Mouse (Mus musculus) frontal cortex, postnatal 14 days (tissue): ENCODE measurements around the gene Mrps27.

ENCODE experiments used
- DNase-seq, 2 experiments: peaks; one replicate each; pipeline ENCODE4 v3.0.0; 2022; ENCODE audit warnings: low spot score in 2 of 2

Mrps27 gene

DNA sequence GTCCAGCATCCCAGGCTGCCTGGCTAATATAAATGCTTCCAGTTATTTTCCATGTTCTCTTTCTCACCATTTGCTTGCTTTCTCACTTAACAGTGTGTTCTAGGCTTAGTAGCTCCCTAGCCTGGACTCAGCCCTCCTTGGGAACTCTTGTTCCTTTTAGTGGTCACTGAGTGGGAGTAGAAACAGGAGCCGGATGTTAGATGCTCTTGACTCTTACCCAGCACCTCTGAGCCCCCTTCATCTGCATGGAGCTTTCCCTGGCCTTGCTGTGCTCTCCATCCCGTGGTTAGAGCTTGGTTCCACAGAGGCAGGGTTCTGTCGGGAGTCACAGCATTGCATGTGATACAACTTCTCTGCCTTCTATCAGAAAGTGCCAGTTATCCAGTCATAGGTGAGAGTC lies 7.0 kb downstream of the Mrps27 start:
- no peak for DNase-seq

- peak; percentile 93 to 95 for DNase-seq
Measured at GRCm38 (mm10) chr13:99352758-99353489, 8.3 kb downstream of the Mrps27 start.

- DNase-seq: no peak
Measured at GRCm38 (mm10) chr13:99353490-99353851, 8.9 kb downstream of the Mrps27 start.

DNA sequence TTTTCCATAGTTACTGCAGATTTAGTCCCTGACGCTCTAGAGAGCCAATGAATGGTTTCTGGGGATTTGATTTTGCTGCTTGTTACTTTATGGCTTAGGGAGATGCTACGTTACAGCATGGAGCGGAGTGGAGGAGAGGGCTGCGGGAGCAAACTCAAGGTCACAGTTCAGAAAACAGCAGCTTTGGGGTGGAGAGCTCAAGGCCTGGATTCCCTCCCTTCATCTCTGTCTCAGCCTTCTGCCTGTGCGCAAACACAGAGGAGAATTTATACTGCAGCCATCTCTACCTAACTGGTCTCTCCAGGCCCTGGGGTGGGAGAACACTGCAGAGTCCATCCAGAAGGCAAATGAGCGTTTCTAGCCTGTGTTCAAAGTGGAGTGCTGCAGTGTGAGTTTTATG lies 10.5 kb downstream of the Mrps27 start:
- DNase-seq: no peak

GRCm38 (mm10) chr13:99355861-99356260 lies 11.3 kb downstream of the Mrps27 start:
- DNase-seq: no peak

DNA sequence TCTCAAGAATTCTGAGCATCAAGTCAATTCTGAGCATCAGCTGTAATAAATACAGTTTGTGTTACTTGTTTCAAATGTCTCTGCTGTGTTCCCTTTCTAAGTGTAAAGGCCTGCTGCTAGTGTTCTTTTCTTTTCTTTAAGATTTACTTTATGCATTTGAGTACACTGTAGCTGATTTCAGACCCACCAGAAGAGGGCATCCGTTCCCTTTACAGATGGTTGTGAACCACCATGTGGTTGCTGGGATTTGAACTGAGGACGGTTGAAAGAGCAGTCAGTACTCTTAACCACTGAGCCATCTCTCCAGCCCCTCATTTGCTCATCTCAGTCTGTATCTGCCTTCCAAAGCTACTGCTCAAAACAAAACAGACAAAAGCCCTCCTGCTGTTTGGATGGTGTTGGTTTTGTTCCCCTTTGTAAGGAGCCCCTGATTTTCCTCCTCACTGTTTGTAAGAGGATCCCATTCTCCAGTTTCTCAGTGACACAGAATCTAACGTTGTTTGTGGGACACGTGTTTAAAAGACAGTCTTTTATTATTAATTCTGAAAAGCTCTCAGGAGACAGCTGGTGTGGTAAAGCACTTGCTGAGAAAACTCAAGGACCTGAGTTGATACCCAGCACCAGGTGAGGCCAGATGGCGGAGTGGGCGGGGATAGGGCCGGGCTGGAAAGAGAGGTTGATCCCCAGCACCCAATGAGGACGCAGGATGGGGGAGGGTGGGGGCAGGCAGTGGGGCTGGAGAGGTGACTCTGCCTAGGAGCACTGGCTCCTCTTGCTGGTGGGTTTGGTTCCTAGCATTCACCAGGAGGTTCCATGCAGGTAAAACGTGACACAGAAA lies 12.1 kb downstream of the Mrps27 start:
- no peak for DNase-seq

DNA sequence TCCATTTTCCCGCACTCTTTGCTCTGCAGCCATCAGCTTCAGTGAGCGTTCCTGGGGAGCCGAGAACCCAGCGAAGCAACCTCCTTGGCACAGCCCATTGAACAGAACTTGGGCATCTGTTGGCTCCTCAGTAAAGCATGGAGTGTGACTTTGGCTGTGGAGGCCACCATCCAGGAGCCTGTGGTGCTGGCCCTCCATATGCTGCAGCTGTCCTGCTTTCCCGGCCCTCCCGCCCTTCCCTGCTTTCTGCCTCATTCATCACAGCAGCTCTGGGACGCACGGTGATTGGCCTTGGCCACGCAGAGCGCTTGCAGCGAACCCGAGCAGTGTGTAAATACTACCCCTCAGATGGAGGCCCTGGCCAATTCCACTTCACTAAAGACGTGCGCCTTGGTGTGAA lies 14.3 kb downstream of the Mrps27 start:
- DNase-seq: no peak

DNA sequence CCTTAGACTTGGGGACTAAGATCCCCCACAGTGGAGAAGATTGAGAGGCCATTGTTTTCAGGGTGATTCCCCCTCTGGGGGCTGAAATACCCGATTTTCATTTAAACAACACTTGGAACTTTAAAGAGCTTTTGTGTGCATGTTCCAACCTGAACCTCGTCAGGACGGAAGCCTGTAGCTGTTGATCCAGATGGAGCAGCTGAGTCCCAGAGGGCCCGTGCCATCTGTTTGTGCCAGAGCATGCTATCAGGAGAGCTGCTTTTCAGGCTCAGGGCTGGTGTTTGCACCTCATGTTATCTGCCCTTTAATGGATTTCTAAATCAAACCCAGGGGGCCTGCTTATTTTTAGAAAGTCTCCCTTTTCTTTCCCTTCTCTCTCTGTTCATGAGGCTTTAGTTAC lies 19.3 kb downstream of the Mrps27 start:
- DNase-seq: no peak

GRCm38 (mm10) chr13:99366422-99367175 lies 22.0 kb downstream of the Mrps27 start:
- DNase-seq: peak; percentile 55 to 61

- DNase-seq: no peak
Measured at GRCm38 (mm10) chr13:99367554-99368174, 23.1 kb downstream of the Mrps27 start.

- no peak for DNase-seq
Measured at GRCm38 (mm10) chr13:99369103-99369502, 24.5 kb downstream of the Mrps27 start.

GRCm38 (mm10) chr13:99371285-99371684 lies 26.7 kb downstream of the Mrps27 start:
- no peak for DNase-seq

DNA sequence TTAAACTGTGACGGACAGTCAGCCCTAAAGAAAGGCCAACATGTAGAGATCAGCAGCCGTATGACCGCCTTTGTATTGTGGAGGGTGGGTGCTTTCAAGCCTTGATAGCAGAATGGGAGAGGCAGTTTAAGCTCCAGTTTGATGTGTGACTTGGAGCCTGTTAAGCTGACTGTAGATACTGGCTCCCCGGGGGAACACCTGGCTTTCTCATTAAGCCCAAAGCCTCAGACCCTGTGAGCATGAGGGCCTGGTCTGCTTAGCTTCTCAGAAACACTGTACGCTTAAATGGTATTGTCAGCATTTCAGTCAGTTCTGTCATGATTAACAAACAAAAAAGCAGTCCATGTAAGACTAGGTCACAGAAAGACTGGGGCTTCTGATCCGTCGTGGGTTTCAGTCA lies 29.1 kb downstream of the Mrps27 start:
- no peak for DNase-seq

DNA sequence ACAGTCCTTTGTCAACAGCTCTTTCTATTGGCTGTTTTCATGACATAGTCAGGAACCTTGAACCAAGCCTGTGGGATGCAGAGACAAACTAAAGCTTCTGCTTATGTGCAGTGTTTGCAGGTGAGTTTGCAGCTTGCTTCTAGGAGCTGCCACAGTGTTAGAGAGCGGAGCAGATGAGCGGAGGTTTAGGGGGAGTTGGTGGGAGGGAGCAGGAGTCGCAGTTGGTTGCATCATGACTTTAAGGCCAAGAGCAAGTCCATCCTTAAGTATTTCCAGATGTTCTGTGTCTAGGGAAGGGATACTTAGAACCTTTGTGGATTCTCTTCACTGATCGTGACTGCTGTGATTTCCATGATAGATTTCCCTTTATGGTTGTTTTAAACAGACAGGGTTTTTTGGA lies 29.6 kb downstream of the Mrps27 start:
- no peak for DNase-seq

GRCm38 (mm10) chr13:99375550-99375949 lies 31.0 kb downstream of the Mrps27 start:
- peak; percentile 44 to 72 for DNase-seq

DNA sequence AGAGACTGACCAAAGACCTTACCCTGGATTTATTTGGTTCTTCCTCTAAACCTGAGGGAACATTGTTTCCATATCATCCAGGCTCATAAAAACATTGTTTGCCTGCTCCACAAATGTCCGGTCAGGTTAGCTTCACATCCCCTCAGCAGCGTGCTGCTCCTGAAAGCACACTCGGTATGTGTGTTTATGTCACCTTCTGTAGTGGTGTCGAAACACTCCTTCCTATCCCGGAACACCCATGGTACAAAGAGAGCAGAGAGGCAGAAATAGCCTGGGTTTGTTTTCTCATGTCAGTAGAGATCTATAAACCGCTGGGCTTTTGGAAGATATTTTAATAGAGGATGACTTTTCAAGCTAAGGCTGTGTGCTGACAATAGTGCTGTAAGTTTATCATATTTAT lies 32.5 kb downstream of the Mrps27 start:
- no peak for DNase-seq

GRCm38 (mm10) chr13:99378223-99378622 lies 33.6 kb downstream of the Mrps27 start:
- no peak for DNase-seq

DNA sequence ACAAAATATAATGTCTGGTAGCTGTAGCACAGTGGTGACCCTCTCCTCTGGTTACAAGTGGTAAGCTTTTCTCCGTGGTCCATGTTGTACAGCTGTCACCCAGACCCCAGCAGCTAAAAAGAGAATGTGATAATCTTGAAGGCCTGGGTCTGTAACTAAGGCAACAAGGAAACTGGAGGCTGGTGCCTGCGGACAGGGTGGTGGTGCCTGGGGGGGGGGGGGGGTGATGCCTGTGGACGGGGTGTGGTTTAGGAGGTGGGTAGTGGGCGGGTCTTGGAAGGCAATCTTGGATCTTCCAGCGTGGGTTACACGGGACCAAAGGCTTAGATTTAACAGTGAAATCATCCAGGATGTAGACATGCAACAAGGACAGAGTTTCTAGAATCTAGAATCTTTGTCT lies 37.8 kb downstream of the Mrps27 start:
- no peak for DNase-seq

DNA sequence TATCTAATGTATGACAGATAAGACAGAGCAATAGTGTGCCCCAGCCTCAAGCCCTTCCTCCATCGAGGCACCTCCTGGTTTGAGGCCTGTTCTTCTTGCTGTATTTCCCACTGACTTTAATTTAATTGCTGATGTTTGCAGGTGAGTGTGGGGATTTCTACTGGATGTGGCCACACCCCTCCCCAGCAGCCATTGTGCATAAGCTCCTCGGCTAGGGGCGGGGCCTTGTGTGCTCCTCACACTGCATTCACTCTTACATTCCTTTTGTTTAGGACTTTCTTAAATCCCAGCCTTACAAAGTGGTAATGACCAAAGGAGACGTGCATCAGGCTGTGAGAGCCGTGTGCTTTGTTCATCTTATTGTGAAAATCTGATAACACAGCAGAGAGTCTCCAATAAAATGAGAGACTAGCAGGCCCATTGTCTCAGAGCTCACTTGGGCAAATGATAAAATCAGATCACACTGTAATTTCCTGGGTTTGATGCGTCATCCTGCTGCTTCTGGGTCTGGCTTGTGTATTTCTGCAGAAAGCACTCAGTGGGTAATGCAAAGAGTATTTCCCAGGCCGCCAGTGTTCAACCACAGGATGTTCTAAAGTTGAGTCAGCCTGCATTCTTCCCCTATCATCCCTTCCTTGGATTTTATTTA lies 40.1 kb downstream of the Mrps27 start:
- DNase-seq: no peak

- no peak for DNase-seq
Measured at GRCm38 (mm10) chr13:99385911-99386310, 41.3 kb downstream of the Mrps27 start.

DNA sequence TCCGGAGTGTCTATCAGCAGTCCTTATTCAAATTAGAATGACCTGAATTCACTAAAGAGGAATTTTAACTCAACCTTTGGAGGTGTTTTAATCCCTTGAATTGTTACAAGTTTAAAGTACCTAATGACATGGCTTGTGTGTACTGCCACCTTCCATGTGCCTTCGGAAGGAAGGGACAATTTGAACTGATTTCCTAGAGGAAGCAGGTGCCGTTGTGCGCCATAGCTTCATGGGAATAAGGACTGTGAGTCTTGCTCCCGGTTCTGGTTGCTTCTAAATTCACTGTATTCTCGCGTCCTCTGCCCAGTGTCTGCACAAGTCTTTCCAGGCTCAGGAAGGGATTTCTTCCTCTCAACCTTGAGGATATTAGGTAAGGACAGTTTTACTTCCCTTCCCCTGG lies 41.8 kb downstream of the Mrps27 start:
- DNase-seq: no peak
